14 mouse cellular contexts compared by ENCODE assay signal in the genomic region with DNA sequence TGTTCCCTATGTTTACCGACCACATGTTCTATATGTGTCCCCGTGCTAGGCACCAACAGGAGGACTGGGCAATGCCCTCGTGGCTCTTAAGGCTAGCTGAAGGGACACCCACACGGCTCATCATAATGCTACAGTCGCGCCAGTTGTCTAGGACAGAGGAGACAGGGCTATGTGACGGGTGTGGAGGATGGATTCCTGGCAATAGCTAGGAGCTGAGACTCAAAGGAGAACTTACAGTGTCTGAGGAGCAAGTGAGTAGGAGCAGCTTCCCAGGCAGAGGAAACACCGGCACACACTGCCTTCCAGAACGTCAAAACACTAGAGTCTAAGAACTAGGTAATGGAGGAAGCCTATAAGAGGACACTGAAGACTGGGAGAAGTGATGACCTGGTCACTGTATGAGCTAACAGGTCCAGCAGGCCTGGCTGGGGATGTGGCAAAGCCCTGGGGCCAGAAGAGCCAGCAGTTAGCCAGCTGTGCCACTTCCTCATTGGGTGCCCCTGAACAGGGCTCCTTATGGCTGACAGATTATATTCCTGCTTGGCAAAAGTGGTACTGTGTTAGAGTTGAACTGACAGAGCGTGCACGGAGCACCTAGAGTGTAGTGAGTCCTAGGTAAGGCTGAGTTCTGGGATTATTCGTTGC. TPM values are rescaled to one million over a fixed set of nuclear protein-coding genes. Genes with fewer than 3 reads are reported as not detected.
DNase-seq lines count a peak whose midpoint lies in the region; ATAC-seq and TF ChIP-seq lines count a peak whose summit lies in the region.
"Had no signal": no experiment of that assay in that cellular context is flagged by ENCODE, and none has a peak within 500 bp of the region (broad histone marks: within the 10 kb centered on the region; RNA-seq: fewer than 3 reads in every experiment).

No protein-coding gene starts in this region.

- H3K4me1 ChIP-seq in heart, embryonic 12.5 days (replicated peaks) = peaks cover 16% of the 10 kb centered on the region
- H3K4me1 ChIP-seq in bone marrow macrophage, adult 2 months (ENCODE audit: control insufficient read depth, insufficient read depth, low read length) = peaks cover 48% of the 10 kb centered on the region
- peaks cover 30% of the 10 kb centered on the region for H3K4me1 ChIP-seq in forebrain, postnatal 0 days (ENCODE audit: insufficient read depth)
- H3K4me1 ChIP-seq in midbrain, embryonic 16.5 days (ENCODE audit: control insufficient read depth, insufficient read depth, low read length) = peaks cover 25% of the 10 kb centered on the region

- no peaks in the 10 kb centered on the region for H3K9me3 ChIP-seq in heart, embryonic 12.5 days (replicated peaks)
- no peaks in the 10 kb centered on the region for H3K9me3 ChIP-seq in forebrain, postnatal 0 days (ENCODE audit: low read length)
- H3K9me3 ChIP-seq in midbrain, embryonic 16.5 days (replicated peaks; ENCODE audit: control insufficient read depth, low read length, poor library complexity, severe bottlenecking) = no peaks in the 10 kb centered on the region
- H3K9me3 ChIP-seq: heart, embryonic 13.5 days had no signal

- 0 out of 2 replicates have a peak, but pooled peaks cover 3% of the 10 kb centered on the region for H3K27me3 ChIP-seq in heart, embryonic 12.5 days (replicated peaks)
- no peaks in the 10 kb centered on the region for H3K27me3 ChIP-seq in forebrain, postnatal 0 days (ENCODE audit: insufficient read depth, low read length)
- H3K27me3 ChIP-seq in midbrain, embryonic 16.5 days (ENCODE audit: control insufficient read depth, insufficient read depth, low read depth, low read length) = no peaks in the 10 kb centered on the region

- no peak for ATAC-seq in heart, embryonic 12.5 days (ENCODE audit: insufficient number of reproducible peaks, low FRiP score)
- ATAC-seq in forebrain, postnatal 0 days = no peak
- no peak for ATAC-seq in midbrain, embryonic 16.5 days

- H3K9ac ChIP-seq in heart, embryonic 12.5 days = no peak overlapping the region
- H3K9ac ChIP-seq in forebrain, postnatal 0 days = no peak overlapping the region
- peak overlapping the region; percentile 11; the same call in 1 of the 2 replicates for H3K9ac ChIP-seq in midbrain, embryonic 16.5 days (ENCODE audit: low read depth, low read length)

- TF ChIP-seq CTCF in bone marrow macrophage, adult 2 months (IDR thresholded peaks at IDR 0.05; ENCODE audit: low read depth, low read length) = no peak
- TF ChIP-seq CTCF in forebrain, postnatal 0 days (IDR thresholded peaks at IDR 0.05; ENCODE audit: low read depth) = no peak

- H3K4me2 ChIP-seq in heart, embryonic 12.5 days = no peak overlapping the region
- peak overlapping the region; percentile 84 for H3K4me2 ChIP-seq in forebrain, postnatal 0 days (ENCODE audit: low read depth)
- peak overlapping the region; percentile 78 for H3K4me2 ChIP-seq in midbrain, embryonic 16.5 days (ENCODE audit: low read length)

- no peak overlapping the region for H3K4me3 ChIP-seq in heart, embryonic 12.5 days
- H3K4me3 ChIP-seq in bone marrow macrophage, adult 2 months (ENCODE audit: insufficient read depth, low read length) = peak overlapping the region; percentile 87
- H3K4me3 ChIP-seq in forebrain, postnatal 0 days (ENCODE audit: low read depth, low read length) = peak overlapping the region; percentile 87
- H3K4me3 ChIP-seq in midbrain, embryonic 16.5 days (ENCODE audit: low read depth, low read length) = peak overlapping the region; percentile 84

- 86% methylated on average over 12 of the region's 12 CpGs for WGBS in heart, embryonic 12.5 days
- WGBS in forebrain, postnatal 0 days = 80% methylated on average over 12 of the region's 12 CpGs
- WGBS in midbrain, embryonic 16.5 days = 88% methylated on average over 12 of the region's 12 CpGs

- no peak overlapping the region for H3K27ac ChIP-seq in heart, embryonic 12.5 days (ENCODE audit: poor library complexity, severe bottlenecking)
- peak overlapping the region; percentile 19; the same call in 1 of the 2 replicates for H3K27ac ChIP-seq in bone marrow macrophage, adult 2 months (ENCODE audit: insufficient read depth, low read depth, low read length)
- no peak overlapping the region for H3K27ac ChIP-seq in forebrain, postnatal 0 days (ENCODE audit: low read depth, low read length)
- H3K27ac ChIP-seq in midbrain, embryonic 16.5 days (ENCODE audit: low read length) = no peak overlapping the region
- H3K27ac ChIP-seq: heart, embryonic 13.5 days had no signal

- DNase-seq in heart, adult 11 months = peak; percentile 96
- no peak for DNase-seq in forebrain, postnatal 0 days
- no peak for DNase-seq in c-Kit-positive CD71-positive TER-119-positive erythroid progenitor cells, embryonic 14.5 days (ENCODE audit: low spot score)
- DNase-seq in thymus, adult 18-20 months = no peak
- no peak for DNase-seq in liver
- DNase-seq: gastrocnemius, postnatal 10 days; kidney, postnatal 36 days had no signal

- no peaks in the 10 kb centered on the region for H3K36me3 ChIP-seq in heart, embryonic 12.5 days
- H3K36me3 ChIP-seq in forebrain, postnatal 0 days (ENCODE audit: insufficient read depth) = no peaks in the 10 kb centered on the region
- no peaks in the 10 kb centered on the region for H3K36me3 ChIP-seq in midbrain, embryonic 16.5 days (ENCODE audit: control insufficient read depth, insufficient read depth, low read length)
- H3K36me3 ChIP-seq: heart, embryonic 13.5 days had no signal

- no peak for TF ChIP-seq POLR2A in bone marrow macrophage, adult 2 months (IDR thresholded peaks at IDR 0.05; ENCODE audit: borderline replicate concordance, low read depth, low read length)

RNA-seq across cellular contexts. Expression of gene 5031439G07Rik, which starts 2.7 kb away (rescaled TPM):
- polyA plus RNA-seq in heart, embryonic 12.5 days (2016; fragmentation: Nextera tagmentation; extraction: Ambion mirVana) = 4.3 and 5.3 TPM in 2 replicates
- polyA plus RNA-seq in bone marrow macrophage, adult 2 months (2012; ENCODE audit: insufficient read depth, insufficient read length, missing spikeins) = 132 and 141 TPM in 2 replicates
- total RNA-seq in forebrain, postnatal 0 days (2014; rRNA removed) = 99.6 and 112 TPM in 2 replicates
- 27.4 and 28.9 TPM in 2 replicates for polyA plus RNA-seq in forebrain, postnatal 0 days (2015; fragmentation: Nextera tagmentation; extraction: Ambion mirVana)
- 24.5 and 25.9 TPM in 2 replicates for polyA plus RNA-seq in midbrain, embryonic 16.5 days (2015; fragmentation: Nextera tagmentation; extraction: Ambion mirVana)

RNA-seq across cellular contexts. Expression of gene Upk3a, which starts 31.3 kb away (rescaled TPM):
- polyA plus RNA-seq in heart, embryonic 12.5 days (2016; fragmentation: Nextera tagmentation; extraction: Ambion mirVana) = not detected in 2 replicates
- polyA plus RNA-seq in bone marrow macrophage, adult 2 months (2012; ENCODE audit: insufficient read depth, insufficient read length, missing spikeins) = not detected in 2 replicates
- 1.1 and 2.2 TPM in 2 replicates for total RNA-seq in forebrain, postnatal 0 days (2014; rRNA removed)
- polyA plus RNA-seq in forebrain, postnatal 0 days (2015; fragmentation: Nextera tagmentation; extraction: Ambion mirVana) = 1.3 and 1.4 TPM in 2 replicates
- 0.77 and 1.1 TPM in 2 replicates for polyA plus RNA-seq in midbrain, embryonic 16.5 days (2015; fragmentation: Nextera tagmentation; extraction: Ambion mirVana)
- total RNA-seq: gastrocnemius, postnatal 10 days; MEL had no signal
- polyA plus RNA-seq: C2C12; liver, embryonic 11.5 days had no signal

RNA-seq across cellular contexts. Expression of gene Fam118a, which starts 43.1 kb away (rescaled TPM):
- polyA plus RNA-seq in heart, embryonic 12.5 days (2016; fragmentation: Nextera tagmentation; extraction: Ambion mirVana) = 17.6 and 18.8 TPM in 2 replicates
- 7.5 and 10.1 TPM in 2 replicates for polyA plus RNA-seq in bone marrow macrophage, adult 2 months (2012; ENCODE audit: insufficient read depth, insufficient read length, missing spikeins)
- total RNA-seq in forebrain, postnatal 0 days (2014; rRNA removed) = 27.9 and 32.8 TPM in 2 replicates
- 27.2 and 30.6 TPM in 2 replicates for polyA plus RNA-seq in forebrain, postnatal 0 days (2015; fragmentation: Nextera tagmentation; extraction: Ambion mirVana)
- 28.5 and 34.7 TPM in 2 replicates for polyA plus RNA-seq in midbrain, embryonic 16.5 days (2015; fragmentation: Nextera tagmentation; extraction: Ambion mirVana)
